Mouse (Mus musculus) lung, postnatal 0 days (tissue): ENCODE measurements at regions not wholly inside any gene's neighbourhood (a gene's known extent, or its start where the extent isn't known, plus 50 kb on each side); places are given as distances from the start of the nearest gene placed in this dataset.

Experiments used
- CTCF ChIP-seq: IDR thresholded peaks from 2 replicates; pipeline ENCODE4 v1.5.1; 2016; ENCODE audit warnings: antibody characterized with exemption, mild to moderate bottlenecking
- EP300 ChIP-seq: IDR thresholded peaks from 2 replicates; pipeline ENCODE4 v1.6.1; 2016; ENCODE audit warnings: antibody characterized with exemption, mild to moderate bottlenecking, control low read depth

- TF ChIP-seq CTCF (no peak), EP300 (no peak)
Observed at GRCm38 (mm10) chr9:47064463-47065032, 66.0 kb downstream of the Gm4791 start.
